Comparison of ENCODE assay signal across 12 mouse cellular contexts in the genomic region with DNA sequence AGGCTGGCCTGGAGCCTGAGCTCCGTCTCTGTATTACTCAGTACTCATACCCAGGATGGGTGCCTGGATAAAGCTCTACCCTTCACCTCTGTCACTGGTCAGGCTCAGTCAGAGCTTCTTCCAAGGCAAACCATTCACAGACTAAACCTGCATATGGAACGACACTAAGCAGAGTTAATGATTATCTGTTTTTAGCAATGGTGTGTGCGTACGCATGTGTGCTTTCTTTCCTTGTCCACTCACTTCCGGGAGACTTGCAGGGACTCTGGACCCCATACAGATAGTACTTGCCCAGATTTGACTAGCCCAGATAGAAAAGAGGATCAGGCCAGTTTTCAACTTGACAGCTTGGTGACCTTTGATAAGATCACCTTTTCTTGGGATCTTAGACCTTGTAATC. TPM values are rescaled to one million over a fixed set of nuclear protein-coding genes. Genes with fewer than 3 reads are reported as not detected.
DNase-seq lines count a peak whose midpoint lies in the region; ATAC-seq and TF ChIP-seq lines count a peak whose summit lies in the region.
"Had no signal": no experiment of that assay in that cellular context is flagged by ENCODE, and none has a peak within 500 bp of the region (broad histone marks: within the 10 kb centered on the region; RNA-seq: fewer than 3 reads in every experiment).

No protein-coding gene starts in this region.

- WGBS in liver, embryonic 14.5 days (ENCODE audit: insufficient replicate concordance) = 57% methylated on average over 5 of the region's 5 CpGs
- WGBS in liver, embryonic 11.5 days = 72% methylated on average over 5 of the region's 5 CpGs
- 64% methylated on average over 5 of the region's 5 CpGs for WGBS in liver, embryonic 15.5 days (ENCODE audit: insufficient replicate concordance)
- WGBS in forebrain, embryonic 10.5 days = 95% methylated on average over 5 of the region's 5 CpGs

- H3K9me3 ChIP-seq in liver, embryonic 14.5 days (ENCODE audit: control insufficient read depth, low read length) = no peaks in the 10 kb centered on the region
- H3K9me3 ChIP-seq in liver, embryonic 11.5 days (ENCODE audit: control insufficient read depth, low read length) = no peaks in the 10 kb centered on the region
- H3K9me3 ChIP-seq in liver, embryonic 15.5 days (replicated peaks) = no peaks in the 10 kb centered on the region
- no peaks in the 10 kb centered on the region for H3K9me3 ChIP-seq in forebrain, embryonic 10.5 days
- H3K9me3 ChIP-seq: heart, embryonic 12.5 days had no signal

- H3K27me3 ChIP-seq in liver, embryonic 14.5 days (ENCODE audit: control insufficient read depth, insufficient read depth, low read length) = no peaks in the 10 kb centered on the region
- H3K27me3 ChIP-seq in liver, embryonic 11.5 days (replicated peaks; ENCODE audit: control insufficient read depth, insufficient read depth, low read length) = no peaks in the 10 kb centered on the region
- no peaks in the 10 kb centered on the region for H3K27me3 ChIP-seq in liver, embryonic 15.5 days
- peaks cover 13% of the 10 kb centered on the region for H3K27me3 ChIP-seq in forebrain, embryonic 10.5 days (ENCODE audit: poor library complexity, severe bottlenecking)
- H3K27me3 ChIP-seq: heart, embryonic 12.5 days had no signal

- H3K4me3 ChIP-seq in liver, embryonic 14.5 days (ENCODE audit: insufficient read depth in 1 of 2, low read depth in 2 of 2, low read length in 2 of 2) = no peak overlapping the region
- H3K4me3 ChIP-seq in liver, embryonic 11.5 days (ENCODE audit: low read depth, low read length) = no peak overlapping the region
- no peak overlapping the region for H3K4me3 ChIP-seq in liver, embryonic 15.5 days (replicated peaks)
- no peak overlapping the region for H3K4me3 ChIP-seq in forebrain, embryonic 10.5 days
- H3K4me3 ChIP-seq: heart, embryonic 12.5 days had no signal

- H3K4me2 ChIP-seq in liver, embryonic 14.5 days (ENCODE audit: low read depth) = no peak overlapping the region
- H3K4me2 ChIP-seq in liver, embryonic 11.5 days = no peak overlapping the region
- 0 out of 2 replicates have a peak overlapping the region, but pooled peaks have one; percentile 3 for H3K4me2 ChIP-seq in liver, embryonic 15.5 days
- H3K4me2 ChIP-seq: heart, embryonic 12.5 days; midbrain, embryonic 11.5 days had no signal

- no peaks in the 10 kb centered on the region for H3K36me3 ChIP-seq in liver, embryonic 14.5 days (replicated peaks; ENCODE audit: control insufficient read depth, insufficient read depth, low read depth)
- no peaks in the 10 kb centered on the region for H3K36me3 ChIP-seq in liver, embryonic 11.5 days (ENCODE audit: control insufficient read depth, insufficient read depth, low read length)
- H3K36me3 ChIP-seq in liver, embryonic 15.5 days (replicated peaks) = no peaks in the 10 kb centered on the region
- H3K36me3 ChIP-seq in forebrain, embryonic 10.5 days (replicated peaks) = peaks cover 10% of the 10 kb centered on the region; the same call in 1 of the 2 replicates

- TF ChIP-seq EP300 in liver, embryonic 14.5 days (IDR thresholded peaks at IDR 0.05; ENCODE audit: low read depth) = no peak

- no peak for TF ChIP-seq CTCF in liver, embryonic 14.5 days (IDR thresholded peaks at IDR 0.05; ENCODE audit: low read depth)

- H3K4me1 ChIP-seq in liver, embryonic 14.5 days (replicated peaks; ENCODE audit: control insufficient read depth in 2 of 2, insufficient read depth in 2 of 2, low read length in 1 of 2) = peaks cover 18 to 31% of the 10 kb centered on the region in 2 experiments
- peaks cover 20% of the 10 kb centered on the region for H3K4me1 ChIP-seq in liver, embryonic 11.5 days (replicated peaks; ENCODE audit: control insufficient read depth, insufficient read depth, low read length)
- peaks cover 56% of the 10 kb centered on the region for H3K4me1 ChIP-seq in liver, embryonic 15.5 days (replicated peaks)
- H3K4me1 ChIP-seq in forebrain, embryonic 10.5 days = peaks cover 32% of the 10 kb centered on the region

- peak overlapping the region; percentile 18 for H3K27ac ChIP-seq in liver, embryonic 14.5 days
- H3K27ac ChIP-seq in liver, embryonic 11.5 days (ENCODE audit: low read depth, low read length) = no peak overlapping the region
- peak overlapping the region; percentile 67 for H3K27ac ChIP-seq in liver, embryonic 15.5 days (replicated peaks)
- H3K27ac ChIP-seq in forebrain, embryonic 10.5 days = no peak overlapping the region

- H3K9ac ChIP-seq in liver, embryonic 14.5 days (replicated peaks) = no peak overlapping the region
- no peak overlapping the region for H3K9ac ChIP-seq in liver, embryonic 11.5 days (ENCODE audit: low read depth, low read length)
- H3K9ac ChIP-seq in liver, embryonic 15.5 days = no peak overlapping the region
- H3K9ac ChIP-seq: heart, embryonic 12.5 days had no signal

- ATAC-seq in liver, embryonic 14.5 days (ENCODE audit: insufficient read depth) = no peak
- no peak for ATAC-seq in liver, embryonic 11.5 days (replicated peaks; ENCODE audit: low FRiP score)
- ATAC-seq in liver, embryonic 15.5 days (ENCODE audit: insufficient read depth) = no peak

- DNase-seq in adrenal gland, adult (ENCODE audit: inconsistent age in 2 of 2, low spot score in 1 of 2) = peak; percentile 13 to 62
- DNase-seq in adrenal gland, postnatal 10 days = no peak
- no peak for DNase-seq in liver, embryonic 14.5 days (ENCODE audit: low read depth in 3 of 3, low spot score in 3 of 3)
- no peak for DNase-seq in liver, embryonic 11.5 days (ENCODE audit: low spot score)
- no peak for DNase-seq in thymus, postnatal 14 days
- DNase-seq in forebrain, embryonic 10.5 days (ENCODE audit: extremely low spot score, low spot score) = no peak
- DNase-seq in layer of hippocampus, adult 11-12 months (ENCODE audit: low spot score) = no peak
- DNase-seq: heart, postnatal 36 days; retina, postnatal 1 day had no signal

RNA-seq across cellular contexts. Expression of a gene that starts 4.0 kb away (rescaled TPM):
- total RNA-seq in adrenal gland, postnatal 10 days (2021) = 10 to 100 TPM; 19.1 to 20.6 TPM
- 2.5 TPM in 2 replicates for polyA plus RNA-seq in liver, embryonic 14.5 days (2012; rRNA removed)
- 1.0 and 1.2 TPM in 2 replicates for polyA plus RNA-seq in liver, embryonic 14.5 days (2014; fragmentation: Nextera tagmentation; extraction: Ambion mirVana)
- 3.5 and 3.9 TPM in 2 replicates for polyA plus RNA-seq in liver, embryonic 11.5 days (2014; fragmentation: Nextera tagmentation; extraction: Ambion mirVana)
- 1.4 and 1.5 TPM in 2 replicates for polyA plus RNA-seq in liver, embryonic 15.5 days (2015; fragmentation: Nextera tagmentation; extraction: Ambion mirVana)
- polyA plus RNA-seq in forebrain, embryonic 10.5 days (2016; fragmentation: Nextera tagmentation; extraction: Ambion mirVana) = 4.7 and 4.9 TPM in 2 replicates

RNA-seq across cellular contexts. Expression of a gene that starts 56.1 kb away (rescaled TPM):
- 10 to 100 TPM; 19.3 to 21.3 TPM for total RNA-seq in adrenal gland, postnatal 10 days (2021)
- polyA plus RNA-seq in liver, embryonic 14.5 days (2012; rRNA removed) = 3.1 and 9.3 TPM in 2 replicates
- 14.6 and 16.5 TPM in 2 replicates for polyA plus RNA-seq in liver, embryonic 14.5 days (2014; fragmentation: Nextera tagmentation; extraction: Ambion mirVana)
- 57.7 and 63.0 TPM in 2 replicates for polyA plus RNA-seq in liver, embryonic 11.5 days (2014; fragmentation: Nextera tagmentation; extraction: Ambion mirVana)
- 18.4 and 19.5 TPM in 2 replicates for polyA plus RNA-seq in liver, embryonic 15.5 days (2015; fragmentation: Nextera tagmentation; extraction: Ambion mirVana)
- 71.6 and 73.4 TPM in 2 replicates for polyA plus RNA-seq in forebrain, embryonic 10.5 days (2016; fragmentation: Nextera tagmentation; extraction: Ambion mirVana)

Comparison
In these comparisons a context has a peak if more than half of its experiments do, and no peak if none do; other contexts are left out.
1. DNase-seq: peak in adrenal gland, adult (2 of 2); none in adrenal gland, postnatal 10 days (single experiment), liver, embryonic 14.5 days (0 of 3), liver, embryonic 11.5 days (single experiment), thymus, postnatal 14 days (single experiment), forebrain, embryonic 10.5 days (single experiment) and layer of hippocampus, adult 11-12 months (single experiment).
2. H3K27ac ChIP-seq: peak in liver, embryonic 14.5 days (single experiment) and liver, embryonic 15.5 days (single experiment); none in liver, embryonic 11.5 days (single experiment) and forebrain, embryonic 10.5 days (single experiment).